Mouse (Mus musculus) hindbrain, embryonic 14.5 days (tissue): ENCODE data around the gene 9230110F15Rik. TPM values are rescaled to one million over a fixed set of nuclear protein-coding genes. Genes with fewer than 3 reads are reported as not detected.
"Not testable (repeated sequence)": the region's sequence is repeated elsewhere in the genome, so short reads cannot be mapped to it uniquely, and the experiment has no call there.

Experiments
- ATAC-seq: fragments of 200-750 bp; cut with Nextera tagmentation; 2 replicates; pipeline ENCODE4 v1.8.0; 2017; ENCODE audit warnings: moderate number of reproducible peaks, mild to moderate bottlenecking, moderate TSS enrichment, moderate library complexity; ENCODE audit not compliant: low FRiP score
- DNase-seq: peaks from one replicate; pipeline ENCODE4 v3.0.0-alpha.2; 2015; ENCODE audit warnings: low spot score
- H3K27ac ChIP-seq: fragments of 300-500 bp; sonication (generic); 2 replicates; pipeline ENCODE4 v1.5.1; 2014; ENCODE audit warnings: mild to moderate bottlenecking, moderate library complexity
- H3K27me3 ChIP-seq: fragments of 300-500 bp; sonication (generic); 2 replicates; pipeline ENCODE4 v1.6.1; 2014; ENCODE audit warnings: mild to moderate bottlenecking, low read length, mixed read lengths; ENCODE audit not compliant: control insufficient read depth, insufficient read depth
- H3K36me3 ChIP-seq: fragments of 300-500 bp; sonication (generic); replicated peaks from 2 replicates; pipeline ENCODE4 v1.6.1; 2014; ENCODE audit not compliant: control insufficient read depth, insufficient read depth
- H3K4me1 ChIP-seq: fragments of 300-500 bp; sonication (generic); replicated peaks from 2 replicates; pipeline ENCODE4 v1.6.1; 2014; ENCODE audit warnings: antibody characterized with exemption, low read length, mixed read lengths; ENCODE audit not compliant: control insufficient read depth, insufficient read depth
- H3K4me2 ChIP-seq: fragments of 300-500 bp; sonication (generic); replicated peaks from 2 replicates; pipeline ENCODE4 v1.6.1; 2014; ENCODE audit warnings: mild to moderate bottlenecking, moderate library complexity
- H3K4me3 ChIP-seq: fragments of 300-500 bp; sonication (generic); replicated peaks from 2 replicates; pipeline ENCODE4 v1.5.1; 2014; ENCODE audit warnings: mild to moderate bottlenecking, low read length
- H3K9ac ChIP-seq: fragments of 300-500 bp; sonication (generic); 2 replicates; pipeline ENCODE4 v1.6.1; 2014
- H3K9me3 ChIP-seq: fragments of 300-500 bp; sonication (generic); 2 replicates; pipeline ENCODE4 v1.6.1; 2016; ENCODE audit warnings: low read length; ENCODE audit not compliant: control insufficient read depth
- WGBS: fragments of 180-500 bp; shearing (Covaris S2); extraction: QIAGEN DNeasy Blood & Tissue Kit; methylation state at CpG from one replicate; pipeline ENCODE4 v1.1.7; 2014; 5-methylcytosine and 5-hydroxymethylcytosine counted together
- polyA plus RNA-seq: library from polyadenylated mRNA; unstranded; fragments of >200 nt; fragmentation: Nextera tagmentation; extraction: Ambion mirVana; gene quantifications from 2 replicates; pipeline ENCODE4 v1.2.1, GENCODE M21; 2014

9230110F15Rik gene
- not detected in 2 replicates for polyA plus RNA-seq

DNA sequence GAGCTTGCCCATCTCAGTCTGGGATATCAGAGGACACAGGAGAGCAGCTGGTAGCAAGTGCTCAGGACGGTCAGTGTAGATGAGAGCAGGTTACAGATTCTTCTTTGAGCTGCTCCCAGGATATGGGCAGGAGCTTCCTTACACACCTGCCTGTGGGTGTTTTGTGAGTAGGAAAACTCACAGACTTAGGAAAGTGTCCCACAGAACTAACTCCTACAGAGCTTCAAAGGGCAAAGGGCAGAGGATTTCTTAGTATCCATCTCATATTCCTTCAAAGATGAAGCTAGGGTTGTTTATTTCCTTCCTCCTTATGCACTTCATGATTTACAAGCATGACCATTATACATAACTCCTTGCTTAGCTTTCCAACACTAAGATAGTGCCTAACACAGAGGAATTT, at the start of gene 9230110F15Rik:
9230110F15Rik (minus strand) TSS at position 101 of the 400 bp plus-strand sequence.
- DNase-seq (no peak), ATAC-seq (no peak)
- Histone ChIP-seq H3K4me2 (no peak within 1 kb of the TSS), H3K9me3 (0 out of 2 replicates have a peak, but pooled peaks cover 2% of the 10 kb centered on the region), H3K27ac (no peak within 1 kb of the TSS), H3K4me3 (no peak within 1 kb of the TSS), H3K36me3 (no peaks in the 10 kb centered on the region), H3K9ac (no peak within 1 kb of the TSS), H3K27me3 (no peaks in the 10 kb centered on the region), H3K4me1 (no peaks in the 10 kb centered on the region)
- WGBS = 72% methylated on average over 1 of the region's 1 CpGs

DNA sequence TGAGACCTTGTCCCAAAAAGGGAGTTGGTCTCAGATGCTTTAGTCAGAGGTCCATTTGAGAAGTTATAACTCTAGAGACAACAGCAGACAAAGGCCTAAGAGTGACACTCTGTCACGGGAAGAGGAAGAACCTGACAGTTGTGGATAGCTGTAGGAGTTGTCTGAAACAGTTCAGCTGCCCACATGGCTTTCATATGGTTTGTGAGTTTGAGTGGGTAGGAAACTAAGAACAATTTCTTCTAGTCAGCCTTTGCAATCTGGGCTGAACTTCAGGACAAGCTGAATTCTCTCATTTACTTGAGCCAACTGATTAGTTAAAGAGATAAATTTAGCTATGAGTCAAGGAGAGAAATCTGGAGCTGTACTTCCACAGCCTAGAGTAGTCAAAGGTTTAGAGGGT, 49.2 kb upstream of the 9230110F15Rik start:
- not testable (repeated sequence) for H3K4me3 ChIP-seq, H3K27ac ChIP-seq, H3K4me2 ChIP-seq, H3K9me3 ChIP-seq, H3K4me1 ChIP-seq, ATAC-seq, DNase-seq, H3K9ac ChIP-seq, H3K36me3 ChIP-seq, H3K27me3 ChIP-seq
- WGBS = 73% methylated on average over 1 of the region's 1 CpGs

DNA sequence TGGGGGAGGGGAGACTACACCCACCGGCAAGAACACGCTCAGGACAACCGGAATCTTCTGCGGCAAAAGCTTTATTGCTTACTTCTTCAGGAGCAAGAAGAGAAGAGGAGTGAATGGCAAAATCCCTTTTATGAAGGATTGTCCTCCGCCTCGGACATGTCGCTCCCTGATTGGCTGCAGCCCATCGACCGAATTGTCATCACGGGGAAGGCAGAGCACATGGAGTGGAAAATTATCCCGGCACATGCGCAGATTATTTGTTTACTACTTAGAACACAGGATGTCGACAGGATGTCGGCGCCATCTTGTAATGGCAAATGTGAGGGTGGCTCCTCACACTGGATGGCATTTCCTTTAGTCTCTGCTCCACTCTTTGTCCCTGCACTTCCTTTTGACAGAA, 26.1 kb downstream of the 9230110F15Rik start:
- not testable (repeated sequence) for DNase-seq, H3K4me3 ChIP-seq, H3K27me3 ChIP-seq, ATAC-seq, H3K9ac ChIP-seq, H3K4me2 ChIP-seq, H3K27ac ChIP-seq, H3K36me3 ChIP-seq, H3K4me1 ChIP-seq
- 96% methylated on average over 15 of the region's 15 CpGs for WGBS
- peaks cover 14% of the 10 kb centered on the region; the same call in 1 of the 2 replicates for H3K9me3 ChIP-seq

DNA sequence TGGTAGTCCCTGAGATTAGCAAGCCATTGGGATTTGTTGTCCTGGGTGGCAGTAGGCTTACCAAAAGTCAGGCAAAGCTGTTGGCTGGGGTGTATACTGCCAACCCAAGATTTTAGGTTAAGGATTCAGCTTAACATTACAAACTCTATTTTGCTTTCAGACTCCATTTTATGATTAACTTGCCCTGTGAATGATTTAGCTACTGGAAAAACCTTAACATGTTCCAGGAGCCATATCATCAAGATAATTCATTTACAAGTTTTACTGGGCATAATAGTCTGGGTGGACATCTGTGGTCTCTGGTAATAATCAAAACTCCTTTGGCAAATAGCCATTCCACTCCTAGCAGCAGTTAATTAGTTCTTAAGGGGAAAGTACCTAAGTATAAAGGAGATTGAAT, 45.8 kb downstream of the 9230110F15Rik start:
- Histone ChIP-seq H3K9ac (no peak overlapping the region), H3K36me3 (no peaks in the 10 kb centered on the region), H3K4me1 (no peaks in the 10 kb centered on the region), H3K4me2 (no peak overlapping the region), H3K27me3 (no peaks in the 10 kb centered on the region), H3K9me3 (peaks cover 25% of the 10 kb centered on the region), H3K27ac (no peak overlapping the region), H3K4me3 (no peak overlapping the region)
- no peak for ATAC-seq
- no peak for DNase-seq

DNA sequence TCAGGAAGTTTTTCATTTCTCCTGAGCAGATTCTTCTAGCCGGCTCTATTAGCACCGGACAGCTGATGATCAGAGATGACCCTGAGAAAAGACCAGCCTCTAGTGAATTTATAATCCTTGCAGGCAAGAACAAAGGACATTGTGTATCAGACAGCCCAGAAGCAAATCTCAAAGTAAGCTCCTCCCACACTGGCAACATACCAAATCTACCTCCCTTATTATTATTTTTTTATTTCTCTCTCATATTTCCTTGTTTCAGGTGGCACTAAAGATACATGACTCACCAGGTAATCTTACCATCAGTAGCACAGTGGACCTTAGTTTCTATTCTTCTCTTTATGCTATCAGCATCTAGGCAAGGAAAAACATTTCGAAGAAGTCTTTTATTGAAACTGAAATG, 53.9 kb downstream of the 9230110F15Rik start, which contains the start of the genes Gm27235 and D730048I06Rik:
Gm27235 (minus strand) TSS at position 101 of the 400 bp plus-strand sequence.
D730048I06Rik (minus strand) TSS at position 112 of the 400 bp plus-strand sequence.
- Histone ChIP-seq H3K36me3 (no peaks in the 10 kb centered on the region), H3K27me3 (no peaks in the 10 kb centered on the region), H3K27ac (no peak within 1 kb of the TSS), H3K9me3 (0 out of 2 replicates have a peak, but pooled peaks cover 24% of the 10 kb centered on the region), H3K4me2 (no peak within 1 kb of the TSS), H3K9ac (no peak within 1 kb of the TSS), H3K4me1 (no peaks in the 10 kb centered on the region), H3K4me3 (no peak within 1 kb of the TSS)
- DNase-seq = no peak
- 99% methylated on average over 3 of the region's 3 CpGs for whole genome bisulfite sequencing
- ATAC-seq = no peak

Other genes with a start within 250 kb of the 9230110F15Rik start
- not detected in 2 replicates for gene Pate4, start 232.2 kb downstream of the 9230110F15Rik start, polyA plus RNA-seq
- not detected in 2 replicates for gene Pate3, start 195.9 kb downstream of the 9230110F15Rik start, polyA plus RNA-seq
- gene Pate1, start 156.8 kb downstream of the 9230110F15Rik start, polyA plus RNA-seq = not detected in 2 replicates
- gene Gm17677, start 103.1 kb downstream of the 9230110F15Rik start, polyA plus RNA-seq = not detected in 2 replicates
- not detected in 2 replicates for gene Gm17727, start 66.0 kb downstream of the 9230110F15Rik start, polyA plus RNA-seq
- gene Gm27235, start 54.0 kb downstream of the 9230110F15Rik start, polyA plus RNA-seq = not detected in 2 replicates
- gene D730048I06Rik, start 54.0 kb downstream of the 9230110F15Rik start, polyA plus RNA-seq = not detected in 2 replicates
- not detected in 2 replicates for gene 9230113P08Rik, start 64.3 kb upstream of the 9230110F15Rik start, polyA plus RNA-seq